Mouse (Mus musculus) inflammation-experienced regulatory T-cells (primary cell): ENCODE results near the gene Gm13277. TPM values are rescaled to one million over a fixed set of nuclear protein-coding genes. Genes with fewer than 3 reads are reported as not detected.

Source experiments
- polyA plus RNA-seq, 2 experiments: library from polyadenylated mRNA; unstranded; fragments of 100-300 nt; shearing (Covaris generic); gene quantifications; one replicate each; pipeline ENCODE4 v1.2.1; 2017

Gene Gm13277
- polyA plus RNA-seq: not detected

DNA sequence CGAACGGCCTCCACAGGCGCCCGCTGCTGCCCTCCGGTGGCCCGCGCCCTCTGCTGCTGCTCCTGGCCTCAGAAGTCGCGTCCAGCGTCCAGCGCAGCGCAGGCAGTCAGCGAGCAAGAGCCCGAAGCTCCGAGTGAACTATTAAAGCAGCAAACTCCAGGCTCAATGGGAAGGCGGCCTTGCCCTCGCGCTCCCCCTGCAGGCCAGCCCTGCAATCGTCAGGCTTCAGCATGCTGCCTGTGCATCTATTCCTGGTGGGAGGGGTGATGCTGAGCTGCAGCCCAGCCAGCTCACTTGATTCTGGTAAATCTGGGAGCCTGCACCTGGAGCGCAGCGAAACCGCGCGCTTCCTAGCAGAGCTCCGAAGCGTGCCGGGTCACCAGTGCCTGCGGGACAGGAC lies at the start of gene Gm13277:
Gm13277 (plus strand) TSS at position 231 of the 400 bp plus-strand sequence.

DNA sequence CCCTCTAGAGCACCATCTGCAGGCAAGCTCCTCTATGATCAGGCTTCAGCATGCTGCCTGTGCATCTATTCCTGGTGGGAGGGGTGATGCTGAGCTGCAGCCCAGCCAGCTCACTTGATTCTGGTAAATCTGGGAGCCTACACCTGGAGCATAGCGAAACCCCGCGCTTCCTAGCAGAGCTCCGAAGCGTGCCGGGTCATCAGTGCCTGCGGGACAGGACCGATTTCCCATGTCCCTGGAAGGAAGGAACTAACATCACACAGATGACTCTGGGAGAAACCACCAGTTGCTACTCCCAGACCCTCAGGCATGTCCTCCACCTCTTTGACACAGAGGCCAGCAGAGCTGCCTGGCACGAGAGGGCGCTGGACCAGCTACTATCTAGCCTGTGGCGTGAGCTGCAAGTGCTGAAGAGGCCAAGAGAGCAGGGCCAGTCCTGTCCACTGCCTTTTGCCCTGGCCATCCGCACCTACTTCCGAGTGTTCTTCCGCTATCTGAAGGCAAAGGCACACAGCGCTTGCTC lies 33.6 kb upstream of the Gm13277 start, which contains the start of gene Gm13271:
Gm13271 (plus strand) TSS at position 51 of the 523 bp plus-strand sequence.

DNA sequence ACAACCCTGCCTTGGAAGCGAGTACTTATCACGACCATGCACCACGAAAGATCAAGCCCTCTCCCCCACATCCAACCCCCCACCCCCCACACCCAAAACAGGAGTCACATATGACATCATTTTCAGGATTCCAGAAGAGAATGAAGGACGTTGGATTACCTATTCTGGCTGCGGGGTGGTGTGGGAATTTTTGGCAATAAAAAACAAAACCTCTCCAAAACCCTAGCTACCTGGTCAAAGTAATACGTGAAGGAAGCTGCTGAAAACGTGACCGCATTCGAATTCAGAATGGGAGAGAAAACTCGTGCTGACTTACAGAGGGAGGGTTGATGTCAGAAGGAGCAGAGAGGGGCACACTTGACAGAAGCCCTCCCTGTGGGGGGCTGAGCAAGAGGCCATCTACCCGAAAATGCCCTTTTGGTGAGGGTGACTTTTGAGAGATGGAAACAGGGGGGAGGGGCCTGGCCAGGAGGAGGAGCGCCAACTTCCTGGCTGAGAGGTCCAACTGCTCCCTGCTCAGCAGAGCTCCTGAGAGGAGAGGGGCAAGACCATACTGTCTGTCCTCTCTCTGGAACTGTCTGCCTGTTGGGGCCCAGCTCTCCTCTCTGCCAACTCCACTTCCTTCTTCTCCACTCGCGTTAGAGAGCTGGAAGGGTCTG lies 28.7 kb upstream of the Gm13277 start, which contains the start of gene Gm13283:
Gm13283 (plus strand) TSS at position 510 of the 659 bp plus-strand sequence.

DNA sequence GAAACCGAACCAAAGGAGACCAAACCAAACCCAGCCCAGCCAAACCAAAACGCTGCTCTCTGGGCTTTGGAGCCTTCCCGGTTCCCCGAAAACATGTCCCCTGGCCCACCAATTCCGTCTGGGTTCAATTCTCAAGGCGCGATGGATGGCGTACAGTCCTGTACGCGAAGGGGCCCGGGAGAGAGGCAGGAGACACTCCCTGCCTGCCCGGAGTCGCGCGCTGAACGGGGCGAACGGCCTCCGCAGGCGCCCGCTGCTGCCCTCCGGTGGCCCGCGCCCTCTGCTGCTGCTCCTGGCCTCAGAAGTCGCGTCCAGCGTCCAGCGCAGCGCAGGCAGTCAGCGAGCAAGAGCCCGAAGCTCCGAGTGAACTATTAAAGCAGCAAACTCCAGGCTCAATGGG lies 14.9 kb upstream of the Gm13277 start, which contains the start of gene Gm13290:
Gm13290 (plus strand) TSS at position 301 of the 400 bp plus-strand sequence.

DNA sequence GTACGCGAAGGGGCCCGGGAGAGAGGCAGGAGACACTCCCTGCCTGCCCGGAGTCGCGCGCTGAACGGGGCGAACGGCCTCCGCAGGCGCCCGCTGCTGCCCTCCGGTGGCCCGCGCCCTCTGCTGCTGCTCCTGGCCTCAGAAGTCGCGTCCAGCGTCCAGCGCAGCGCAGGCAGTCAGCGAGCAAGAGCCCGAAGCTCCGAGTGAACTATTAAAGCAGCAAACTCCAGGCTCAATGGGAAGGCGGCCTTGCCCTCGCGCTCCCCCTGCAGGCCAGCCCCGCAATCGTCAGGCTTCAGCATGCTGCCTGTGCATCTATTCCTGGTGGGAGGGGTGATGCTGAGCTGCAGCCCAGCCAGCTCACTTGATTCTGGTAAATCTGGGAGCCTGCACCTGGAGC lies 11.8 kb upstream of the Gm13277 start, which contains the start of gene Gm13289:
Gm13289 (plus strand) TSS at position 301 of the 400 bp plus-strand sequence.

DNA sequence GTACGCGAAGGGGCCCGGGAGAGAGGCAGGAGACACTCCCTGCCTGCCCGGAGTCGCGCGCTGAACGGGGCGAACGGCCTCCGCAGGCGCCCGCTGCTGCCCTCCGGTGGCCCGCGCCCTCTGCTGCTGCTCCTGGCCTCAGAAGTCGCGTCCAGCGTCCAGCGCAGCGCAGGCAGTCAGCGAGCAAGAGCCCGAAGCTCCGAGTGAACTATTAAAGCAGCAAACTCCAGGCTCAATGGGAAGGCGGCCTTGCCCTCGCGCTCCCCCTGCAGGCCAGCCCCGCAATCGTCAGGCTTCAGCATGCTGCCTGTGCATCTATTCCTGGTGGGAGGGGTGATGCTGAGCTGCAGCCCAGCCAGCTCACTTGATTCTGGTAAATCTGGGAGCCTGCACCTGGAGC lies 8.9 kb upstream of the Gm13277 start, which contains the start of gene Gm13272:
Gm13272 (plus strand) TSS at position 301 of the 400 bp plus-strand sequence.

DNA sequence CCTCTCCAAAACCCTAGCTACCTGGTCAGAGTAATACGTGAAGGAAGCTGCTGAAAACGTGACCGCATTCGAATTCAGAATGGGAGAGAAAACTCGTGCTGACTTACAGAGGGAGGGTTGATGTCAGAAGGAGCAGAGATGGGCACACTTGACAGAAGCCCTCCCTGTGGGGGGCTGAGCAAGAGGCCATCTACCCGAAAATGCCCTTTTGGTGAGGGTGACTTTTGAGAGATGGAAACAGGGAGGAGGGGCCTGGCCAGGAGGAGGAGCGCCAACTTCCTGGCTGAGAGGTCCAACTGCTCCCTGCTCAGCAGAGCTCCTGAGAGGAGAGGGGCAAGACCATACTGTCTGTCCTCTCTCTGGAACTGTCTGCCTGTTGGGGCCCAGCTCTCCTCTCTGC lies 6.6 kb upstream of the Gm13277 start, which contains the start of gene Ifnz:
Ifnz (plus strand) TSS at position 301 of the 400 bp plus-strand sequence.

DNA sequence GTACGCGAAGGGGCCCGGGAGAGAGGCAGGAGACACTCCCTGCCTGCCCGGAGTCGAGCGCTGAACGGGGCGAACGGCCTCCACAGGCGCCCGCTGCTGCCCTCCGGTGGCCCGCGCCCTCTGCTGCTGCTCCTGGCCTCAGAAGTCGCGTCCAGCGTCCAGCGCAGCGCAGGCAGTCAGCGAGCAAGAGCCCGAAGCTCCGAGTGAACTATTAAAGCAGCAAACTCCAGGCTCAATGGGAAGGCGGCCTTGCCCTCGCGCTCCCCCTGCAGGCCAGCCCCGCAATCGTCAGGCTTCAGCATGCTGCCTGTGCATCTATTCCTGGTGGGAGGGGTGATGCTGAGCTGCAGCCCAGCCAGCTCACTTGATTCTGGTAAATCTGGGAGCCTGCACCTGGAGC lies 3.0 kb upstream of the Gm13277 start, which contains the start of gene Gm13276:
Gm13276 (plus strand) TSS at position 301 of the 400 bp plus-strand sequence.

DNA sequence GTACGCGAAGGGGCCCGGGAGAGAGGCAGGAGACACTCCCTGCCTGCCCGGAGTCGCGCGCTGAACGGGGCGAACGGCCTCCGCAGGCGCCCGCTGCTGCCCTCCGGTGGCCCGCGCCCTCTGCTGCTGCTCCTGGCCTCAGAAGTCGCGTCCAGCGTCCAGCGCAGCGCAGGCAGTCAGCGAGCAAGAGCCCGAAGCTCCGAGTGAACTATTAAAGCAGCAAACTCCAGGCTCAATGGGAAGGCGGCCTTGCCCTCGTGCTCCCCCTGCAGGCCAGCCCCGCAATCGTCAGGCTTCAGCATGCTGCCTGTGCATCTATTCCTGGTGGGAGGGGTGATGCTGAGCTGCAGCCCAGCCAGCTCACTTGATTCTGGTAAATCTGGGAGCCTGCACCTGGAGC lies 2.8 kb downstream of the Gm13277 start, which contains the start of gene Gm13278:
Gm13278 (plus strand) TSS at position 301 of the 400 bp plus-strand sequence.

DNA sequence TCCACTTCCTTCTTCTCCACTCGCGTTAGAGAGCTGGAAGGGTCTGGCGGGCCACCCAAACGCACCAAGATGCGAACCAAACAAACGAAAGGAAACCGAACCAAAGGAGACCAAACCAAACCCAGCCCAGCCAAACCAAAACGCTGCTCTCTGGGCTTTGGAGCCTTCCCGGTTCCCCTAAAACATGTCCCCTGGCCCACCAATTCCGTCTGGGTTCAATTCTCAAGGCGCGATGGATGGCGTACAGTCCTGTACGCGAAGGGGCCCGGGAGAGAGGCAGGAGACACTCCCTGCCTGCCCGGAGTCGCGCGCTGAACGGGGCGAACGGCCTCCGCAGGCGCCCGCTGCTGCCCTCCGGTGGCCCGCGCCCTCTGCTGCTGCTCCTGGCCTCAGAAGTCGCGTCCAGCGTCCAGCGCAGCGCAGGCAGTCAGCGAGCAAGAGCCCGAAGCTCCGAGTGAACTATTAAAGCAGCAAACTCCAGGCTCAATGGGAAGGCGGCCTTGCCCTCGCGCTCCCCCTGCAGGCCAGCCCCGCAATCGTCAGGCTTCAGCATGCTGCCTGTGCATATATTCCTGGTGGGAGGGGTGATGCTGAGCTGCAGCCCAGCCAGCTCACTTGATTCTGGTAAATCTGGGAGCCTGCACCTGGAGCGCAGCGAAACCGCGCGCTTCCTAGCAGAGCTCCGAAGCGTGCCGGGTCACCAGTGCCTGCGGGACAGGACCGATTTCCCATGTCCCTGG lies 5.7 kb downstream of the Gm13277 start, which contains the start of gene Gm13275:
Gm13275 (plus strand) TSS at position 552 of the 740 bp plus-strand sequence.

DNA sequence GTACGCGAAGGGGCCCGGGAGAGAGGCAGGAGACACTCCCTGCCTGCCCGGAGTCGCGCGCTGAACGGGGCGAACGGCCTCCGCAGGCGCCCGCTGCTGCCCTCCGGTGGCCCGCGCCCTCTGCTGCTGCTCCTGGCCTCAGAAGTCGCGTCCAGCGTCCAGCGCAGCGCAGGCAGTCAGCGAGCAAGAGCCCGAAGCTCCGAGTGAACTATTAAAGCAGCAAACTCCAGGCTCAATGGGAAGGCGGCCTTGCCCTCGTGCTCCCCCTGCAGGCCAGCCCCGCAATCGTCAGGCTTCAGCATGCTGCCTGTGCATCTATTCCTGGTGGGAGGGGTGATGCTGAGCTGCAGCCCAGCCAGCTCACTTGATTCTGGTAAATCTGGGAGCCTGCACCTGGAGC lies 8.7 kb downstream of the Gm13277 start, which contains the start of gene Gm13279:
Gm13279 (plus strand) TSS at position 301 of the 400 bp plus-strand sequence.

DNA sequence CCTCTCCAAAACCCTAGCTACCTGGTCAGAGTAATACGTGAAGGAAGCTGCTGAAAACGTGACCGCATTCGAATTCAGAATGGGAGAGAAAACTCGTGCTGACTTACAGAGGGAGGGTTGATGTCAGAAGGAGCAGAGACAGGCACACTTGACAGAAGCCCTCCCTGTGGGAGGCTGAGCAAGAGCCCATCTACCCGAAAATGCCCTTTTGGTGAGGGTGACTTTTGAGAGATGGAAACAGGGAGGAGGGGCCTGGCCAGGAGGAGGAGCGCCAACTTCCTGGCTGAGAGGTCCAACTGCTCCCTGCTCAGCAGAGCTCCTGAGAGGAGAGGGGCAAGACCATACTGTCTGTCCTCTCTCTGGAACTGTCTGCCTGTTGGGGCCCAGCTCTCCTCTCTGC lies 10.9 kb downstream of the Gm13277 start, which contains the start of gene Gm13285:
Gm13285 (plus strand) TSS at position 301 of the 400 bp plus-strand sequence.

DNA sequence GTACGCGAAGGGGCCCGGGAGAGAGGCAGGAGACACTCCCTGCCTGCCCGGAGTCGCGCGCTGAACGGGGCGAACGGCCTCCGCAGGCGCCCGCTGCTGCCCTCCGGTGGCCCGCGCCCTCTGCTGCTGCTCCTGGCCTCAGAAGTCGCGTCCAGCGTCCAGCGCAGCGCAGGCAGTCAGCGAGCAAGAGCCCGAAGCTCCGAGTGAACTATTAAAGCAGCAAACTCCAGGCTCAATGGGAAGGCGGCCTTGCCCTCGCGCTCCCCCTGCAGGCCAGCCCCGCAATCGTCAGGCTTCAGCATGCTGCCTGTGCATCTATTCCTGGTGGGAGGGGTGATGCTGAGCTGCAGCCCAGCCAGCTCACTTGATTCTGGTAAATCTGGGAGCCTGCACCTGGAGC lies 14.5 kb downstream of the Gm13277 start, which contains the start of gene Gm13287:
Gm13287 (plus strand) TSS at position 301 of the 400 bp plus-strand sequence.

DNA sequence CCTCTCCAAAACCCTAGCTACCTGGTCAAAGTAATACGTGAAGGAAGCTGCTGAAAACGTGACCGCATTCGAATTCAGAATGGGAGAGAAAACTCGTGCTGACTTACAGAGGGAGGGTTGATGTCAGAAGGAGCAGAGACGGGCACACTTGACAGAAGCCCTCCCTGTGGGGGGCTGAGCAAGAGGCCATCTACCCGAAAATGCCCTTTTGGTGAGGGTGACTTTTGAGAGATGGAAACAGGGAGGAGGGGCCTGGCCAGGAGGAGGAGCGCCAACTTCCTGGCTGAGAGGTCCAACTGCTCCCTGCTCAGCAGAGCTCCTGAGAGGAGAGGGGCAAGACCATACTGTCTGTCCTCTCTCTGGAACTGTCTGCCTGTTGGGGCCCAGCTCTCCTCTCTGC lies 16.8 kb downstream of the Gm13277 start, which contains the start of gene Gm13288:
Gm13288 (plus strand) TSS at position 301 of the 400 bp plus-strand sequence.

DNA sequence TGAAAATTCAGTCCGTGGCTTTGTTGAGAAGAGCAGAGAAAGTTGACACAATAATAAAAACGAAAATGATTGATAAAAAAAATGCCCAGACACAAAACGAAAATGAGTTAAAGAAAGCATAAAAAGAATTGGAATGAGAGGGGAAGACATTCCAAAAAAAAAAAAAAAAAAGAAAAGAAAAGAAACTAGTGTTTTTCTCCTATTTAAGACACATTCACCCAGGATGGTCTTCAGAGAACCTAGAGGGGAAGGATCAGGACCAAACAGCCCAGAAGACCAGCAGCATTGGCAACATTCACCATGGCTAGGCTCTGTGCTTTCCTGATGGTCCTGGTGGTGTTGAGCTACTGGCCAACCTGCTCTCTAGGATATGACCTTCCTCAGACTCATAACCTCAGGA lies 27.5 kb downstream of the Gm13277 start, which contains the start of gene Ifna7:
Ifna7 (plus strand) TSS at position 301 of the 400 bp plus-strand sequence.

DNA sequence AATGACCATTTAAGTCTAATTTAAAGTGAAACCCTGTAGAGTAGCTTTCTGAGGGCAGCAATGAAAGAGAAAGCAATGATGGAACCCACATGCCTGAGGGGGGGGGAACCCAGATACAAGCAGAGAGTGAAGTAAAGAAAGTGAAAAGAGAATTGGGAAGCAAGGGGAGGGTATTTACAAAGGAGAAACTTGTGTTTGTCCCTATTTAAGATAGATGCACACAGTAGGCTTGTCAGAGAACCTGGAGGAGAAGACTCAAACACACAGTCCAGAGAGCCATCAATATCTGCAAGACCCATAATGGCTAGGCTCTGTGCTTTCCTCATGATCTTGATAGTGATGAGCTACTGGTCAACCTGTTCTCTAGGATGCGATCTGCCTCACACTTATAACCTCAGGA lies 31.2 kb downstream of the Gm13277 start, which contains the start of gene Ifna11:
Ifna11 (plus strand) TSS at position 301 of the 400 bp plus-strand sequence.

DNA sequence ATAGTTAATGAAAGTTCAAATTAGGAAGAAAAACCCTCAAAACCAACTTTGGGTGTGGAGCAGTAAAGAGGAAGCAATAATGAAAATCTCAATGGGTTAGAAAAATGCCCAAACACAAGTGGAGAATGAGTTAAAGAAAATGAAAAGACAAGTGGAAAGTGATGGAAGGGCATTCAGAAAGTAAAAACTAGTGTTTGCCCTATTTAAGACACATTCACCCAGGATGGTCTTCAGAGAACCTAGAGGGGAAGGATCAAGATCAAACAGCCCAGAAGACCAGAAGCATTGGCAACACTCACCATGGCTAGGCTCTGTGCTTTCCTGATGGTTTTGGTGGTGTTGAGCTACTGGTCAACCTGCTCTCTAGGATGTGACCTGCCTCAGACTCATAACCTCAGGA lies 38.7 kb downstream of the Gm13277 start, which contains the start of gene Ifna6:
Ifna6 (plus strand) TSS at position 301 of the 400 bp plus-strand sequence.

DNA sequence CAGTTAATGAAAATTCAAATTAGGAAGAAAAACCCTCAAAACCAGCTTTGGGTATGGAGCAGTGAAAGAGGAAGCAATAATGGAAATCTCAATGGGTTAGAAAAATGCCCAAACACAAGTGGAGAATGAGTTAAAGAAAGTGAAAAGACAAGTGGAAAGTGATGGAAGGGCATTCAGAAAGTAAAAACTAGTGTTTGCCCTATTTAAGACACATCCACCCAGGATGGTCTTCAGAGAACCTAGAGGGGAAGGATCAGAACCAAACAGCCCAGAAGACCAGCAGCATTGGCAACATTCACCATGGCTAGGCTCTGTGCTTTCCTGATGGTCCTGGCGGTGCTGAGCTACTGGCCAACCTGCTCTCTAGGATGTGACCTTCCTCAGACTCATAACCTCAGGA lies 46.8 kb downstream of the Gm13277 start, which contains the start of gene Ifna5:
Ifna5 (plus strand) TSS at position 301 of the 400 bp plus-strand sequence.

